Mouse (Mus musculus) neural tube, embryonic 14.5 days (tissue): ENCODE measurements at regions not wholly inside any gene's neighbourhood (a gene's known extent, or its start where the extent isn't known, plus 50 kb on each side); places are given as distances from the start of the nearest gene placed in this dataset.

Source experiments
- ATAC-seq: fragments of 200-750 bp; cut with Nextera tagmentation; 2 replicates; pipeline ENCODE4 v1.8.0; 2017; ENCODE audit warnings: low read depth, mild to moderate bottlenecking, moderate TSS enrichment, moderate library complexity
- H3K27ac ChIP-seq: fragments of 300-500 bp; sonication (generic); 2 replicates; pipeline ENCODE4 v1.5.1; 2014; ENCODE audit warnings: low read depth, mild to moderate bottlenecking, control low read depth, low read length, moderate library complexity, mixed read lengths
- H3K27me3 ChIP-seq: fragments of 300-500 bp; sonication (generic); 2 replicates; pipeline ENCODE4 v1.6.1; 2014; ENCODE audit warnings: low read length; ENCODE audit not compliant: control insufficient read depth, insufficient read depth
- H3K36me3 ChIP-seq: fragments of 300-500 bp; sonication (generic); 2 replicates; pipeline ENCODE4 v1.6.1; 2014; ENCODE audit warnings: low read length, mixed read lengths; ENCODE audit not compliant: control insufficient read depth, insufficient read depth
- H3K4me1 ChIP-seq: fragments of 300-500 bp; sonication (generic); 2 replicates; pipeline ENCODE4 v1.6.1; 2014; ENCODE audit warnings: low read length; ENCODE audit not compliant: control insufficient read depth, insufficient read depth
- H3K4me2 ChIP-seq: fragments of 300-500 bp; sonication (generic); 2 replicates; pipeline ENCODE4 v1.6.1; 2014; ENCODE audit warnings: mild to moderate bottlenecking, low read depth, low read length, control low read depth
- H3K4me3 ChIP-seq: fragments of 300-500 bp; sonication (generic); 2 replicates; pipeline ENCODE4 v1.5.1; 2014; ENCODE audit warnings: low read depth, low read length, control low read depth, mixed read lengths
- H3K9ac ChIP-seq: fragments of 300-500 bp; sonication (generic); replicated peaks from 2 replicates; pipeline ENCODE4 v1.6.1; 2014; ENCODE audit warnings: low read depth, mild to moderate bottlenecking, control low read depth, low read length, mixed read lengths
- H3K9me3 ChIP-seq: fragments of 300-500 bp; sonication (generic); 2 replicates; pipeline ENCODE4 v1.6.1; 2016; ENCODE audit warnings: low read length; ENCODE audit not compliant: control insufficient read depth
- WGBS: fragments of 180-500 bp; shearing (Covaris S2); extraction: QIAGEN DNeasy Blood & Tissue Kit; methylation state at CpG from one replicate; pipeline ENCODE4 v1.1.7; 2014; 5-methylcytosine and 5-hydroxymethylcytosine counted together

DNA sequence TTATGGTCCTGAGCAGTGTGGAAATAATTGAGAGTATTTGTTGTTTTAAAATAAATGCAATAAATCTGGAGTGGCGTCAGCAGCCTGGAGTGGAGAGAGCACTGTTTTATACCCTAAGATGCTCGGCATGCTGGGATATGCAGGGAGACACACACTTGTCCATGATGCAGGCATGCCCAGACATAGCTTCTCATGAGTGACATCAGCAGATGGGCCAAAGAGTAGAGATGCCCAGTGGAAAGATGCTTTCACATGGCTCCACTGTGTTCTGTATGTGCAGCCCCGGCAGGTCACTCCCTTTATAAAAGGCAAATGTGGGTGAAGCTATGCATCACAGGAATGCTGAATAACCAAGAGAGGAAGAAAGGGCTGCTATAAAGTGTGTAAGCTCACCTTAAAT is 145.7 kb upstream of the Cdh13 start:
- ATAC-seq: no peak
- Histone ChIP-seq H3K27me3 (no peaks in the 10 kb centered on the region), H3K4me2 (no peak overlapping the region), H3K9ac (no peak overlapping the region), H3K4me1 (no peaks in the 10 kb centered on the region), H3K27ac (no peak overlapping the region), H3K36me3 (no peaks in the 10 kb centered on the region), H3K4me3 (no peak overlapping the region), H3K9me3 (no peaks in the 10 kb centered on the region)
- 63% methylated on average over 3 of the region's 3 CpGs for WGBS

DNA sequence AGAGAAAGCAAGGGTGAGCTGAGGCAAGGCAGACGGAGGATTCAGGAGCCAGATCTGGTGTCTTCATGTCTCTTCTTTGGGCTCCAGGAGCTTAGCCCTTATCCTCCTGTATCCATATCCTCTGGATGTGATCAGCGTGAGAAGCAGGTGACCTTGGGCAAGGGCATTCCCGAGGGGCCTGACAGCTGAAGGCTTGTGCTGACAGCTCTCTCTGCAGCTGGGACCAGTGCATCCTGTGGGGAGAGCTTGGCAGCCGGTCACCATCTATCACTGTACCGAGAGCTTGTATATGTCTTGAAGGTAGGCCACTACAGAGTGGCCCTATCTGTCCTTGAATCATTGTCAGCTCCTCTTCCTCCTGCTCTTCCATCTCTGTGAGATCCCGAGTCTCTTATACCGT is 158.5 kb upstream of the Cdh13 start:
- H3K27me3 ChIP-seq: no peaks in the 10 kb centered on the region

DNA sequence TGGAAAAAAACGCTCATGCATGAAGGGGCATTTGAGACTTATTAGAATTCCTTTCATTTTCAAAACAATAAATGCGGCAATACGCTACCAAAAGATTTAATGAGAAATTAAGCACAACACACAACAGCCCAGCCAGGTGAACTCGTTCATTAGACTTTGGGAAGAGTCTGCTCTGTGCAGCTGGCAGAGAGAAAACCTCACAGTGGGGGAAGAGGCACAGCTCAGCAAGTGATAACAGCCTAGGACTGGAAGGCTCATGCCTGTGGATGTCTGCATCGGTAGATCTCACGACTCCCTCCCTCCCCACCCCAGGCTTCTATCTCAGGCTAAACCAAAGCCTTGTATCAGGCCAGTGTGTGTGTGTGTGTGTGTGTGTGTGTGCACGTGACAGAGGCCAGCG is 169.3 kb upstream of the Cdh13 start:
- 50% methylated on average over 8 of the region's 8 CpGs for WGBS
- H3K9me3 ChIP-seq: no peaks in the 10 kb centered on the region
- H3K4me1 ChIP-seq: peaks cover 3% of the 10 kb centered on the region; the same call in 1 of the 2 replicates
- H3K9ac ChIP-seq: no peak overlapping the region
- no peak for ATAC-seq
- no peak overlapping the region for H3K4me2 ChIP-seq
- no peak overlapping the region for H3K4me3 ChIP-seq
- H3K36me3 ChIP-seq: no peaks in the 10 kb centered on the region
- H3K27me3 ChIP-seq: no peaks in the 10 kb centered on the region
- H3K27ac ChIP-seq: 0 out of 2 replicates have a peak overlapping the region, but pooled peaks have one; percentile 29

More for the DNA sequence above, 158.5 kb upstream of the Cdh13 start:
- no peak overlapping the region for H3K4me2 ChIP-seq
- ATAC-seq: no peak
- no peak overlapping the region for H3K9ac ChIP-seq
- H3K4me1 ChIP-seq: no peaks in the 10 kb centered on the region
- no peaks in the 10 kb centered on the region for H3K9me3 ChIP-seq
- no peak overlapping the region for H3K27ac ChIP-seq
- WGBS: 72% methylated on average over 7 of the region's 7 CpGs
- no peaks in the 10 kb centered on the region for H3K36me3 ChIP-seq
- H3K4me3 ChIP-seq: no peak overlapping the region

DNA sequence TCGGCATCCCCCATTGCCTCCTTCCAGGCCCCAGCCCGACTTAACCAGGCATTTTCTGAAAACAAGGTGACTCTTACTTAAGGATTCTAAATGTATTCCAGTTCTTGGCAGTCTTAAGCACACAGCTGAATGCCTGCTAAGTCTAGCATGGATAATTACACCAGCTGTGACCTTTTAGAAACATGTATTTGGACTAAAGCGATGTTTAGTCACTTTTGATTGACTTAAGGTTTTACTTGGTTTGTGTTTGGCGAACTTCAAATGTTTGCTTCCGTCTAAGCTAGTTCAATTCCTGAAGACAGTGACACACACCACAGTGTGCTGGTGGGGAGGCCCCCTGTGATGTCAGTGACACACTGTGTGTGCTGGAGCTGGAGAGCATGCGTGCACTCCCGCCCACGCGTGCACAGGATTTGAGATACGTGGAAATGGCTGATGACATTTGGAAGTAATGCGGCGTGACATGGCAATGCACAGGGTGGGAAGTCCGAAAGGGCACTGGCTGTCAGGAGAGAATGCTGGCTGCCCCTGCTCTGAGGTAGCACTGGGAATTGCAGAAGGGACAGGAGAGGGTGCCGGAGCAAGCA is 179.0 kb upstream of the Cdh13 start:
- Histone ChIP-seq H3K27ac (no peak overlapping the region), H3K36me3 (no peaks in the 10 kb centered on the region), H3K4me3 (no peak overlapping the region), H3K27me3 (no peaks in the 10 kb centered on the region), H3K4me2 (no peak overlapping the region), H3K9me3 (no peaks in the 10 kb centered on the region), H3K9ac (no peak overlapping the region), H3K4me1 (no peaks in the 10 kb centered on the region)
- ATAC-seq: no peak
- WGBS: 61% methylated on average over 14 of the region's 14 CpGs

DNA sequence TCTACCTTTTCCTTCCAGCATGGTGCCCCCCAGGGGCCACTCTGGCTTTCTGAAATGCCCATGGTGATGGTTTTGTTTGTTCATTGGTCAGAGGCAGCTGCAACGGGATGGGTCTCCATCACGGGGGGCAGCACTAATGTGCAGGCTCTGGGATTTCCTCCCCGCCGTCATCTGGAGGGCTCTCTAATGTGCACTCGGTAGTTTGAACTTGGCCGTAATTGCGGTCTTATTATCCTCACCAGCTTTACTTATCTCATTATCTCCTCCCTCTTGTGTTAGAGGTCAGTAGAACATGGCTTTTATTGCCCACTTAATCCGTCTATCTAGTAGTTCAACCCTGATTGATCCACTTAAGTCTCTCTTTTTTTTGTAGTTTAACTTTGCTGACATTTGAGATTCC is 182.2 kb upstream of the Cdh13 start:
- H3K36me3 ChIP-seq: no peaks in the 10 kb centered on the region
- H3K27me3 ChIP-seq: no peaks in the 10 kb centered on the region
- no peak overlapping the region for H3K27ac ChIP-seq
- no peaks in the 10 kb centered on the region for H3K9me3 ChIP-seq
- 0 out of 2 replicates have a peak, but pooled peaks cover 3% of the 10 kb centered on the region for H3K4me1 ChIP-seq
- no peak overlapping the region for H3K4me2 ChIP-seq
- no peak overlapping the region for H3K9ac ChIP-seq
- WGBS: 63% methylated on average over 8 of the region's 8 CpGs
- H3K4me3 ChIP-seq: no peak overlapping the region
- no peak for ATAC-seq

DNA sequence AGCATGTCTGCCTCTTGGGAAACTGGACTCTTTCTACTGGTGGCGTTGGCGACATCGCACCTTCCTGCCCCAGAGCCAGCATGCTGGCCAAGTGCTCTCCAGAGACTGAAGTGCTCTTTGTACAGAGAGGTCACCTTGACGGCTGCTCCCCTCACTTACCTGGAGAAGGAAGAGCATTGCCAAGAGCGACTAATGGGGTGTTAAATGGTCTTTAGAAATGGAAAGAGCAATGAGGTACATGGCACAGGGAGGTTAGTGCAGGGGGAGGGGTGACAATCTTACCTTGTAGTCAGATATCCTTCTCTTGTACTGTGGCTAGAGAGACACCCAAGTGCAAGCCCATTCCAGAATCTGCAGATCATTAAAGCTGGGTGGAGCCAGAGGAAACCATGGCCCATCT is 220.8 kb upstream of the Cdh13 start:
- Histone ChIP-seq H3K9ac (no peak overlapping the region), H3K4me1 (0 out of 2 replicates have a peak, but pooled peaks cover 5% of the 10 kb centered on the region), H3K9me3 (no peaks in the 10 kb centered on the region), H3K27me3 (no peaks in the 10 kb centered on the region), H3K4me3 (no peak overlapping the region), H3K36me3 (no peaks in the 10 kb centered on the region), H3K4me2 (no peak overlapping the region), H3K27ac (no peak overlapping the region)
- WGBS: 59% methylated on average over 5 of the region's 5 CpGs
- ATAC-seq: no peak

DNA sequence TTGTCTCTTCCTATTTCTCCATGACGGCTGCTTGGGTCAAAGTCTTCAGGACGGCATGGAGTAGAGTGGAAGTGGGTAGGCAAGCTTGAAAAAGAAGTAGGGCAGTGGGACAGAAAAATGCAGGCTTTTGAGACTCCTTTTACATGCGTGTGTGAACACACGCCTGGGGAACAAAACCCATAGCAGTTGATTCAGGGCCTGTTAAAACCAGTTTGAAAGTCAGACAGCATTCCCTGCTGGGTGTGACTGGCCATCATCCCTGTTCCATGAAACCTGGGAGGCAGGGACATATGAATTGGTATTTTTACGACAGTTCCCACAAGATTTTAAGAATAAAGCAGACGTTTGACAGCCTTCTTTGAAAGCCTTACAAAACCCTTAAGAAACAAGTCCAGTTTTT is 226.8 kb upstream of the Cdh13 start:
- Histone ChIP-seq H3K4me3 (no peak overlapping the region), H3K36me3 (no peaks in the 10 kb centered on the region), H3K27ac (no peak overlapping the region), H3K4me1 (no peaks in the 10 kb centered on the region), H3K9ac (no peak overlapping the region), H3K27me3 (no peaks in the 10 kb centered on the region), H3K9me3 (no peaks in the 10 kb centered on the region), H3K4me2 (no peak overlapping the region)
- no peak for ATAC-seq
- WGBS: 83% methylated on average over 6 of the region's 6 CpGs

DNA sequence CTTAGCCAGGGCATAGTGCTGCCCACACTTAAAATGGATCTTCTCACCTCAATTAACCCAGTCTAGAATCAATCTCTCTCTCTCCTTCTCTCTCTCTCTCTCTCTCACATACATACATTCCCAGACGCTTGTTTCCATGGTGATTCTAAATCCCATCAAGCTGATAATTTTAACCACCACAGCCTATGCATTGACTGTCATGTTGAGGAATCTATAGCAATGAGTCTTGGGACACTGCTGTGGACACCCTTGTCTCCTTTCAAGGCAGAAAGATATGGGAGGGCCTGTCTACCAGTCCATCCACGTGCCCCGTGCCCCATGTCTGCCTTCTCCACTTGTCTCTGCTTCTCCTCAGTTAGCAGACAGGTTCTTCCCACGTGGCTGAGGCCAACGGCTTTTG is 228.0 kb upstream of the Cdh13 start:
- H3K4me3 ChIP-seq: no peak overlapping the region
- H3K9ac ChIP-seq: no peak overlapping the region
- no peaks in the 10 kb centered on the region for H3K4me1 ChIP-seq
- no peaks in the 10 kb centered on the region for H3K27me3 ChIP-seq
- H3K4me2 ChIP-seq: no peak overlapping the region
- ATAC-seq: no peak
- H3K9me3 ChIP-seq: no peaks in the 10 kb centered on the region
- no peaks in the 10 kb centered on the region for H3K36me3 ChIP-seq
- 76% methylated on average over 5 of the region's 5 CpGs for WGBS
- H3K27ac ChIP-seq: no peak overlapping the region

DNA sequence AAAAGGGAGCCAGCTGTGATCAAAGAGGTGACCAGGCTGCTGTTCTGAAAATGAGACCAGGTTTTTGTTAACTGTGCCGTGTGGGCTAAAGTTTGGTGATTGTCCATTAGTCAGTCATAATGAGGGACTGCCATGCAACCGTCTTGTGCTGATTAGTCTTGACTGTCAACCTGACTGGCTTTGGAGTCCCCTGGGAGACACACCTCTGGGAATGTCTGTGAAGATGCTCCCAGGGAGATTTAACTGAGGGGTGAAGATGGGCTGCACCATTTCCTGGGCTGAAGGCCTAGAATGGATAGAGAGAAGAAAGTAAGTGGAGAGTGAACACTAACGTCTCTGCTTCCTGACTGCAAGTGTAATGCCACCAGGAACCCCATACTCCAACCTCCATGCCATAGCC is 233.1 kb upstream of the Cdh13 start:
- no peak overlapping the region for H3K9ac ChIP-seq
- no peaks in the 10 kb centered on the region for H3K9me3 ChIP-seq
- no peak overlapping the region for H3K27ac ChIP-seq
- H3K4me1 ChIP-seq: no peaks in the 10 kb centered on the region
- 97% methylated on average over 3 of the region's 3 CpGs for WGBS
- H3K4me3 ChIP-seq: no peak overlapping the region
- no peaks in the 10 kb centered on the region for H3K36me3 ChIP-seq
- no peak for ATAC-seq
- H3K27me3 ChIP-seq: no peaks in the 10 kb centered on the region
- no peak overlapping the region for H3K4me2 ChIP-seq
